Mouse (Mus musculus): ENCODE results near the gene Pepd. TPM values are rescaled to one million over a fixed set of nuclear protein-coding genes. Genes with fewer than 3 reads are reported as not detected.

Gene Pepd
- polyA plus RNA-seq, 1 experiment from 2014 or later = 68.6 TPM

- no peak for ATAC-seq
- Histone ChIP-seq H3K4me1 (ENCODE audit: control insufficient read depth, insufficient read depth, low read length) (no peaks in the 10 kb centered on the region; the same call in 1 of the 2 replicates), H3K4me3 (ENCODE audit: low read depth, low read length) (no peak overlapping the region), H3K9me3 (replicated peaks; ENCODE audit: control insufficient read depth, low read length, poor library complexity, severe bottlenecking) (no peaks in the 10 kb centered on the region), H3K27me3 (ENCODE audit: control insufficient read depth, insufficient read depth, low read depth, low read length) (no peaks in the 10 kb centered on the region), H3K36me3 (ENCODE audit: control insufficient read depth, insufficient read depth, low read length) (peaks cover 5% of the 10 kb centered on the region; the same call in 1 of the 2 replicates), H3K9ac (ENCODE audit: low read depth, low read length) (no peak overlapping the region), H3K27ac (ENCODE audit: low read length) (no peak overlapping the region), H3K4me2 (ENCODE audit: low read length) (no peak overlapping the region)
- WGBS = 79% methylated on average over 4 of the region's 4 CpGs
Observed at GRCm38 (mm10) chr7:35035565-35035964, 123.4 kb downstream of the Pepd start.

DNA sequence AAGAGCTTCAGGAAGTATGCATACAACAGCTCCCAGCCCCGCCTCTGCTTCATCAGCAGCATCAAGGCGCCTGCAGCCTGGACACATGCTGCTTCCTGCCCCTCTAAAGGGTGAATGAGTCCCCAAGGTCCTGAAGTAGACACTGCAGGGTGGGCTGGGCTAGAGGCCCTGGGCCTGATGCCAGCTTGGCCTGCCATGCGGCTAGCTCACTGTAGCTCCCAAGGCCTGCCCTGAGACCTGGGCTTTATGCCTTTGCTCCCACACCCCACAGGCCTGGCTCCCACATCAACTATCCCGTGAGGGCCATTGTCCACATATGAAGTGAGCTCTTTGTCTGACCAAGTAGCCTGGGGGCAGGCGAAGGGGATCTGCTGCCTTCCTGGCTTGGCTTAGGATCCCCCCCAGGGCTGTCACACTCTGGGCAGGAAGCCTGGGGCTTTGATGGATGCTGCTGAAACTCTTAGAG lies 124.1 kb downstream of the Pepd start:
- Histone ChIP-seq H3K4me2 (ENCODE audit: low read length) (no peak overlapping the region), H3K9ac (ENCODE audit: low read depth, low read length) (0 out of 2 replicates have a peak overlapping the region, but pooled peaks have one; percentile 6), H3K4me3 (ENCODE audit: low read depth, low read length) (no peak overlapping the region), H3K4me1 (ENCODE audit: control insufficient read depth, insufficient read depth, low read length) (no peaks in the 10 kb centered on the region; the same call in 1 of the 2 replicates), H3K27me3 (ENCODE audit: control insufficient read depth, insufficient read depth, low read depth, low read length) (no peaks in the 10 kb centered on the region), H3K36me3 (ENCODE audit: control insufficient read depth, insufficient read depth, low read length) (peaks cover 5% of the 10 kb centered on the region; the same call in 1 of the 2 replicates), H3K27ac (ENCODE audit: low read length) (no peak overlapping the region), H3K9me3 (replicated peaks; ENCODE audit: control insufficient read depth, low read length, poor library complexity, severe bottlenecking) (no peaks in the 10 kb centered on the region)
- WGBS = 42% methylated on average over 5 of the region's 5 CpGs
- ATAC-seq = peak; percentile 75

GRCm38 (mm10) chr7:35037408-35037807 lies 125.2 kb downstream of the Pepd start:
- H3K4me2 ChIP-seq (ENCODE audit: low read length) = no peak overlapping the region
- H3K4me3 ChIP-seq (ENCODE audit: low read depth, low read length) = no peak overlapping the region
- H3K36me3 ChIP-seq (ENCODE audit: control insufficient read depth, insufficient read depth, low read length) = peaks cover 6% of the 10 kb centered on the region
- no peak overlapping the region for H3K27ac ChIP-seq (ENCODE audit: low read length)
- no peaks in the 10 kb centered on the region for H3K9me3 ChIP-seq (replicated peaks; ENCODE audit: control insufficient read depth, low read length, poor library complexity, severe bottlenecking)
- ATAC-seq = no peak
- no peaks in the 10 kb centered on the region for H3K27me3 ChIP-seq (ENCODE audit: control insufficient read depth, insufficient read depth, low read depth, low read length)
- no peaks in the 10 kb centered on the region; the same call in 1 of the 2 replicates for H3K4me1 ChIP-seq (ENCODE audit: control insufficient read depth, insufficient read depth, low read length)
- 94% methylated on average over 6 of the region's 6 CpGs for WGBS
- H3K9ac ChIP-seq (ENCODE audit: low read depth, low read length) = no peak overlapping the region

GRCm38 (mm10) chr7:35040176-35040972 lies 128.2 kb downstream of the Pepd start:
- Histone ChIP-seq H3K36me3 (ENCODE audit: control insufficient read depth, insufficient read depth, low read length) (peaks cover 25% of the 10 kb centered on the region), H3K4me3 (ENCODE audit: low read depth, low read length) (no peak overlapping the region), H3K4me1 (ENCODE audit: control insufficient read depth, insufficient read depth, low read length) (no peaks in the 10 kb centered on the region; the same call in 1 of the 2 replicates), H3K4me2 (ENCODE audit: low read length) (no peak overlapping the region), H3K27me3 (ENCODE audit: control insufficient read depth, insufficient read depth, low read depth, low read length) (no peaks in the 10 kb centered on the region), H3K9ac (ENCODE audit: low read depth, low read length) (no peak overlapping the region), H3K9me3 (replicated peaks; ENCODE audit: control insufficient read depth, low read length, poor library complexity, severe bottlenecking) (no peaks in the 10 kb centered on the region), H3K27ac (ENCODE audit: low read length) (no peak overlapping the region)
- 92% methylated on average over 9 of the region's 9 CpGs for WGBS
- no peak for ATAC-seq

DNA sequence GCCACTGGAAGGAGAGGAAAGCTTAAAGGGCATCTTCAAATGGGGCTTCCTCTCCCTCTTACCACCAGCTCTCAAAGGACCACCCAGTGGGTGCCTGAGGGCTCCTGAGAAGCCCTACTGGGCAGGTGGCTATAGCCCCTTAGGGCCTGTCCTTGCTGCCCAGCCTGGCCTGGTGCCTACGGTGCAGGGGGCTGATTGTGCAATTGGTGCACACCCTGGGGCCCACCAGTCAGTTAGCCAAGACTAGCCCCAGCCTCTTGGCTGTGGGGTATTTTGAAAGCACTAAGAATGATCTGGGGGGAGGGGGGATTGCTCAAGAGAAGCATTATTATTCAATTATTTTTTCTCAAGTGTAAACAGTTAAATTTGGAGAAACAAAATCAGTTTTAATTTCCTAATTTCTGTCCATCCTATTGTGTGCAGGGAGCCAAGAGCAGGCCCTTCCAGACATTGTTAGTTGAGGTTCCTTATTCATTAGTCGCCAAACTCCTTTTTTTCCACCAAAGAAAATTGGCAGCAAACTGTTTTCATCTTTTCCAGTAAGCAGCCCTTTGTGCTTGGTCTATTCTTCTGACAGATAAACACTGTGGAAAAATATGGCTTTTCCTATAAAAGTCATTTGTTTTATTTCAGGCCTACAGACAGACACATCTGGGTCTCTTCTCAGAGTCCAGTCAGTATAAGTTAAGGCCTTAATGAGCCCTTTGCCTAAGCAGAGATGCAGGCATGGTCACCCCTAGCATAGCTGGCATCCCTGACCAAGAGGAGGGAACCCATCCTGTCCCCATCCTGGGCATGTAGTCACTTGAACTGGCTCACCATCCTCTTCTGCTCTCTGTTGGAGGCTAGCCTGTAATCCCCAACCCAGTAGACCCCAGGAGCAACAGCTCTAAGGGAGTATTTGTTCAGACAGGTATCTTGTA lies 129.4 kb downstream of the Pepd start:
- no peaks in the 10 kb centered on the region for H3K27me3 ChIP-seq (ENCODE audit: control insufficient read depth, insufficient read depth, low read depth, low read length)
- H3K27ac ChIP-seq (ENCODE audit: low read length) = 0 out of 2 replicates have a peak overlapping the region, but pooled peaks have one; percentile 6
- H3K4me2 ChIP-seq (ENCODE audit: low read length) = no peak overlapping the region
- peaks cover 31% of the 10 kb centered on the region for H3K36me3 ChIP-seq (ENCODE audit: control insufficient read depth, insufficient read depth, low read length)
- H3K9ac ChIP-seq (ENCODE audit: low read depth, low read length) = no peak overlapping the region
- no peak for ATAC-seq
- no peaks in the 10 kb centered on the region for H3K9me3 ChIP-seq (replicated peaks; ENCODE audit: control insufficient read depth, low read length, poor library complexity, severe bottlenecking)
- WGBS = 78% methylated on average over 2 of the region's 2 CpGs
- no peaks in the 10 kb centered on the region for H3K4me1 ChIP-seq (ENCODE audit: control insufficient read depth, insufficient read depth, low read length)
- no peak overlapping the region for H3K4me3 ChIP-seq (ENCODE audit: low read depth, low read length)

- Histone ChIP-seq H3K27me3 (ENCODE audit: control insufficient read depth, insufficient read depth, low read depth, low read length) (no peaks in the 10 kb centered on the region), H3K27ac (ENCODE audit: low read length) (0 out of 2 replicates have a peak overlapping the region, but pooled peaks have one; percentile 6), H3K9me3 (replicated peaks; ENCODE audit: control insufficient read depth, low read length, poor library complexity, severe bottlenecking) (no peaks in the 10 kb centered on the region), H3K4me2 (ENCODE audit: low read length) (no peak overlapping the region), H3K36me3 (ENCODE audit: control insufficient read depth, insufficient read depth, low read length) (peaks cover 31% of the 10 kb centered on the region), H3K4me3 (ENCODE audit: low read depth, low read length) (no peak overlapping the region), H3K9ac (ENCODE audit: low read depth, low read length) (no peak overlapping the region), H3K4me1 (ENCODE audit: control insufficient read depth, insufficient read depth, low read length) (no peaks in the 10 kb centered on the region)
- no peak for ATAC-seq
Observed at GRCm38 (mm10) chr7:35042209-35042554, 130.0 kb downstream of the Pepd start.

GRCm38 (mm10) chr7:35042759-35043217 lies 130.6 kb downstream of the Pepd start:
- no peak for ATAC-seq
- Histone ChIP-seq H3K27me3 (ENCODE audit: control insufficient read depth, insufficient read depth, low read depth, low read length) (no peaks in the 10 kb centered on the region), H3K4me2 (ENCODE audit: low read length) (no peak overlapping the region), H3K27ac (ENCODE audit: low read length) (0 out of 2 replicates have a peak overlapping the region, but pooled peaks have one; percentile 8), H3K36me3 (ENCODE audit: control insufficient read depth, insufficient read depth, low read length) (peaks cover 31% of the 10 kb centered on the region), H3K9me3 (replicated peaks; ENCODE audit: control insufficient read depth, low read length, poor library complexity, severe bottlenecking) (no peaks in the 10 kb centered on the region), H3K9ac (ENCODE audit: low read depth, low read length) (no peak overlapping the region), H3K4me3 (ENCODE audit: low read depth, low read length) (no peak overlapping the region), H3K4me1 (ENCODE audit: control insufficient read depth, insufficient read depth, low read length) (no peaks in the 10 kb centered on the region)
- 85% methylated on average over 5 of the region's 5 CpGs for WGBS

DNA sequence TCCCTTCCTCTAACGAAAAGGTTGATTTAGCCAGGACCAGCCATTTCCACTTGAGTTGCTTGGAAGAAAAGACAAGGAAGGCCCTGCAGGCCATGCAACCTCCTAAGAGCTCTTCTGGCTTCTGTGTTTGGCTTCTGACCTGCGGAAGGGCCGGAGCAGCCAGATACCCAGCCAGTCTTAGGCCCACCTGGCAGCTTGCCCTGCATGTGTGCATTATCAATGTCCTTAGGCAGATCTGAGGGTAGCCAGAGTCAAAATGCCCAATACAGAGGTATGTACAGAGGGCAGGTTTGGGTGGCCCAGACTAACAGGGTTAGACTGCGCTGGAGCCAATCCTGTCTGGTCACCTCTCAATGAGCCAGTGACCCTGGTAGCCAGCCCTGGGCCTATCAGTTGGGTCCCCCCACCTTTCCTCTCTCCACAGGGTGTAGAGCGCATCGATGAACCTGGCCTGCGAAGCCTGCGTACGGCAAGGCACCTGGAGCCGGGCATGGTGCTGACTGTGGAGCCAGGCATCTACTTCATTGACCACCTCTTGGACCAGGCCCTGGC lies 131.2 kb downstream of the Pepd start:
- Histone ChIP-seq H3K4me2 (ENCODE audit: low read length) (no peak overlapping the region), H3K36me3 (ENCODE audit: control insufficient read depth, insufficient read depth, low read length) (peaks cover 27% of the 10 kb centered on the region), H3K9me3 (replicated peaks; ENCODE audit: control insufficient read depth, low read length, poor library complexity, severe bottlenecking) (no peaks in the 10 kb centered on the region), H3K9ac (ENCODE audit: low read depth, low read length) (no peak overlapping the region), H3K27ac (ENCODE audit: low read length) (no peak overlapping the region), H3K27me3 (ENCODE audit: control insufficient read depth, insufficient read depth, low read depth, low read length) (no peaks in the 10 kb centered on the region), H3K4me1 (ENCODE audit: control insufficient read depth, insufficient read depth, low read length) (no peaks in the 10 kb centered on the region), H3K4me3 (ENCODE audit: low read depth, low read length) (no peak overlapping the region)
- 0 out of 2 replicates have a peak, but pooled peaks have one; percentile 54 for ATAC-seq
- 95% methylated on average over 10 of the region's 10 CpGs for WGBS
